Mouse (Mus musculus): ENCODE results near the gene Gm379. TPM values are rescaled to one million over a fixed set of nuclear protein-coding genes. Genes with fewer than 3 reads are reported as not detected.

The Gm379 gene
- not detected for polyA plus RNA-seq (2012; fragmentation: generic; extraction: Trizol)
- long read RNA-seq, experiment 1 = 0 reads
- long read RNA-seq, experiment 2 = 0 reads

- Histone ChIP-seq H3K4me3 (ENCODE audit: insufficient read depth, poor library complexity, severe bottlenecking) (no peak within 1 kb of the TSS), H3ac (ENCODE audit: control insufficient read depth, insufficient read length, low read depth) (no peak within 1 kb of the TSS), H3K79me2 (ENCODE audit: control insufficient read depth, insufficient read depth) (no peaks in the 10 kb centered on the region), H3K27me3 (ENCODE audit: control insufficient read depth, insufficient read depth, insufficient read length) (no peaks in the 10 kb centered on the region), H3K79me3 (ENCODE audit: low read depth) (no peaks in the 10 kb centered on the region), H3K36me3 (ENCODE audit: control insufficient read depth, insufficient read depth) (no peaks in the 10 kb centered on the region)
- TF ChIP-seq MYOG (IDR thresholded peaks at IDR 0.05; ENCODE audit: control insufficient read depth, extremely low read depth, insufficient read length) = no peak
- no peak for TF ChIP-seq USF1 (IDR thresholded peaks at IDR 0.05; ENCODE audit: low read depth)
- TF ChIP-seq MYOD1 (IDR thresholded peaks at IDR 0.05; ENCODE audit: control insufficient read depth, insufficient read length, low read depth) = no peak
- no peak for TF ChIP-seq FOSL1 (IDR thresholded peaks at IDR 0.05; ENCODE audit: insufficient read depth, low read length, poor library complexity, severe bottlenecking)
- TF ChIP-seq CEBPB (IDR thresholded peaks at IDR 0.05; ENCODE audit: low read depth) = no peak
- no peak for TF ChIP-seq CTCF (IDR thresholded peaks at IDR 0.05; ENCODE audit: control insufficient read depth, insufficient read depth, insufficient read length)
- no peak for TF ChIP-seq MAX (IDR thresholded peaks at IDR 0.05)
These were observed at the start of gene Gm379 for GRCm38 (mm10) chrX:108664885-108665284. Gene Gm379, minus strand, starts transcription at chrX:108664891.

GRCm38 (mm10) chrX:108704312-108704711 is 39.6 kb upstream of the Gm379 start:
- no peak overlapping the region for H3ac ChIP-seq (ENCODE audit: control insufficient read depth, insufficient read length, low read depth)
- H3K36me3 ChIP-seq (ENCODE audit: control insufficient read depth, insufficient read depth) = no peaks in the 10 kb centered on the region
- H3K79me2 ChIP-seq (ENCODE audit: control insufficient read depth, insufficient read depth) = no peaks in the 10 kb centered on the region
- TF ChIP-seq CTCF (IDR thresholded peaks at IDR 0.05; ENCODE audit: control insufficient read depth, insufficient read depth, insufficient read length) = no peak
- no peak for TF ChIP-seq MYOG (IDR thresholded peaks at IDR 0.05; ENCODE audit: control insufficient read depth, extremely low read depth, insufficient read length)
- TF ChIP-seq CEBPB (IDR thresholded peaks at IDR 0.05; ENCODE audit: low read depth) = no peak
- no peak for TF ChIP-seq USF1 (IDR thresholded peaks at IDR 0.05; ENCODE audit: low read depth)
- no peak for TF ChIP-seq MYOD1 (IDR thresholded peaks at IDR 0.05; ENCODE audit: control insufficient read depth, insufficient read length, low read depth)
- no peak for TF ChIP-seq FOSL1 (IDR thresholded peaks at IDR 0.05; ENCODE audit: insufficient read depth, low read length, poor library complexity, severe bottlenecking)
- TF ChIP-seq MAX (IDR thresholded peaks at IDR 0.05) = no peak
- no peaks in the 10 kb centered on the region for H3K79me3 ChIP-seq (ENCODE audit: low read depth)
- H3K27me3 ChIP-seq (ENCODE audit: control insufficient read depth, insufficient read depth, insufficient read length) = no peaks in the 10 kb centered on the region
- H3K4me3 ChIP-seq (ENCODE audit: insufficient read depth, poor library complexity, severe bottlenecking) = no peak overlapping the region

- Histone ChIP-seq H3K27me3 (ENCODE audit: control insufficient read depth, insufficient read depth, insufficient read length) (no peaks in the 10 kb centered on the region), H3ac (ENCODE audit: control insufficient read depth, insufficient read length, low read depth) (no peak overlapping the region), H3K79me3 (ENCODE audit: low read depth) (no peaks in the 10 kb centered on the region), H3K36me3 (ENCODE audit: control insufficient read depth, insufficient read depth) (no peaks in the 10 kb centered on the region), H3K4me3 (ENCODE audit: insufficient read depth, poor library complexity, severe bottlenecking) (no peak overlapping the region), H3K79me2 (ENCODE audit: control insufficient read depth, insufficient read depth) (no peaks in the 10 kb centered on the region)
- TF ChIP-seq MAX (IDR thresholded peaks at IDR 0.05) (no peak), CEBPB (IDR thresholded peaks at IDR 0.05; ENCODE audit: low read depth) (no peak), USF1 (IDR thresholded peaks at IDR 0.05; ENCODE audit: low read depth) (no peak), MYOG (IDR thresholded peaks at IDR 0.05; ENCODE audit: control insufficient read depth, extremely low read depth, insufficient read length) (no peak), CTCF (IDR thresholded peaks at IDR 0.05; ENCODE audit: control insufficient read depth, insufficient read depth, insufficient read length) (no peak), MYOD1 (IDR thresholded peaks at IDR 0.05; ENCODE audit: control insufficient read depth, insufficient read length, low read depth) (no peak), FOSL1 (IDR thresholded peaks at IDR 0.05; ENCODE audit: insufficient read depth, low read length, poor library complexity, severe bottlenecking) (no peak)
These were observed 4.2 kb upstream of the Gm379 start for GRCm38 (mm10) chrX:108668868-108669267.

GRCm38 (mm10) chrX:108621991-108622390 is 42.7 kb downstream of the Gm379 start:
- no peak overlapping the region for H3K4me3 ChIP-seq (ENCODE audit: insufficient read depth, poor library complexity, severe bottlenecking)
- H3K79me2 ChIP-seq (ENCODE audit: control insufficient read depth, insufficient read depth) = no peaks in the 10 kb centered on the region
- no peak overlapping the region for H3ac ChIP-seq (ENCODE audit: control insufficient read depth, insufficient read length, low read depth)
- H3K36me3 ChIP-seq (ENCODE audit: control insufficient read depth, insufficient read depth) = no peaks in the 10 kb centered on the region
- H3K27me3 ChIP-seq (ENCODE audit: control insufficient read depth, insufficient read depth, insufficient read length) = no peaks in the 10 kb centered on the region
- H3K79me3 ChIP-seq (ENCODE audit: low read depth) = no peaks in the 10 kb centered on the region
- no peak for TF ChIP-seq USF1 (IDR thresholded peaks at IDR 0.05; ENCODE audit: low read depth)
- TF ChIP-seq MYOD1 (IDR thresholded peaks at IDR 0.05; ENCODE audit: control insufficient read depth, insufficient read length, low read depth) = no peak
- TF ChIP-seq CEBPB (IDR thresholded peaks at IDR 0.05; ENCODE audit: low read depth) = no peak
- no peak for TF ChIP-seq MAX (IDR thresholded peaks at IDR 0.05)
- no peak for TF ChIP-seq MYOG (IDR thresholded peaks at IDR 0.05; ENCODE audit: control insufficient read depth, extremely low read depth, insufficient read length)
- TF ChIP-seq CTCF (IDR thresholded peaks at IDR 0.05; ENCODE audit: control insufficient read depth, insufficient read depth, insufficient read length) = no peak
- TF ChIP-seq FOSL1 (IDR thresholded peaks at IDR 0.05; ENCODE audit: insufficient read depth, low read length, poor library complexity, severe bottlenecking) = no peak

- Histone ChIP-seq H3K79me2 (ENCODE audit: control insufficient read depth, insufficient read depth) (no peaks in the 10 kb centered on the region), H3K79me3 (ENCODE audit: low read depth) (no peaks in the 10 kb centered on the region), H3K27me3 (ENCODE audit: control insufficient read depth, insufficient read depth, insufficient read length) (no peaks in the 10 kb centered on the region), H3ac (ENCODE audit: control insufficient read depth, insufficient read length, low read depth) (no peak overlapping the region), H3K4me3 (ENCODE audit: insufficient read depth, poor library complexity, severe bottlenecking) (no peak overlapping the region), H3K36me3 (ENCODE audit: control insufficient read depth, insufficient read depth) (no peaks in the 10 kb centered on the region)
- TF ChIP-seq MAX (IDR thresholded peaks at IDR 0.05) (no peak), FOSL1 (IDR thresholded peaks at IDR 0.05; ENCODE audit: insufficient read depth, low read length, poor library complexity, severe bottlenecking) (no peak), CEBPB (IDR thresholded peaks at IDR 0.05; ENCODE audit: low read depth) (no peak), USF1 (IDR thresholded peaks at IDR 0.05; ENCODE audit: low read depth) (no peak), MYOG (IDR thresholded peaks at IDR 0.05; ENCODE audit: control insufficient read depth, extremely low read depth, insufficient read length) (no peak), CTCF (IDR thresholded peaks at IDR 0.05; ENCODE audit: control insufficient read depth, insufficient read depth, insufficient read length) (no peak), MYOD1 (IDR thresholded peaks at IDR 0.05; ENCODE audit: control insufficient read depth, insufficient read length, low read depth) (no peak)
These were observed 43.8 kb downstream of the Gm379 start for GRCm38 (mm10) chrX:108620886-108621285.

Other genes with a start within 250 kb of the Gm379 start
- gene Brwd3, start 169.5 kb upstream of the Gm379 start, polyA plus RNA-seq (2012; fragmentation: generic; extraction: Trizol) = 0.59 TPM